ENCODE assay signal across 15 mouse cellular contexts in genomic region chr3:130888587-130888986, GRCm38 (mm10).
DNase-seq lines count a peak whose midpoint lies in the region; ATAC-seq and TF ChIP-seq lines count a peak whose summit lies in the region.
"Had no signal": no experiment of that assay in that cellular context is flagged by ENCODE, and none has a peak within 500 bp of the region (broad histone marks: within the 10 kb centered on the region; RNA-seq: fewer than 3 reads in every experiment).

No protein-coding gene starts in this region.

- H3K4me1 ChIP-seq in CH12.LX (ENCODE audit: control insufficient read depth in 1 of 2, insufficient read depth in 2 of 2), result peaks cover 2 to 3% of the 10 kb centered on the region in 2 experiments; a peak in 2 of 4 replicates
- H3K4me1 ChIP-seq in liver, embryonic 12.5 days, result no peaks in the 10 kb centered on the region
- H3K4me1 ChIP-seq: forebrain, embryonic 15.5 days; hindbrain, embryonic 13.5 days had no signal

- no peak for ATAC-seq in liver, embryonic 12.5 days
- ATAC-seq: forebrain, embryonic 15.5 days had no signal

- DNase-seq in layer of hippocampus, adult 2 months (ENCODE audit: low spot score in 2 of 2), result no peak
- no peak for DNase-seq in layer of hippocampus, postnatal 10 days (ENCODE audit: low spot score in 2 of 2)
- no peak for DNase-seq in CH12.LX (ENCODE audit: extremely low read depth)
- DNase-seq in thymus, postnatal 0 days (ENCODE audit: low spot score), result peak; percentile 48
- DNase-seq in adrenal gland, adult 8-10 months, result no peak
- DNase-seq: cerebellum, adult 11-12 months; cerebellum, adult 9-10 months; gastrocnemius, postnatal 36 days had no signal

- no peak overlapping the region for H3K9ac ChIP-seq in CH12.LX (ENCODE audit: insufficient read depth, low read depth)
- no peak overlapping the region for H3K9ac ChIP-seq in liver, embryonic 12.5 days
- H3K9ac ChIP-seq: embryonic facial prominence, embryonic 12.5 days; forebrain, embryonic 15.5 days; heart, embryonic 15.5 days; hindbrain, embryonic 13.5 days had no signal

- H3K9me3 ChIP-seq in CH12.LX (replicated peaks; ENCODE audit: low read length), result peaks cover 6% of the 10 kb centered on the region
- H3K9me3 ChIP-seq in liver, embryonic 12.5 days (replicated peaks), result no peaks in the 10 kb centered on the region
- H3K9me3 ChIP-seq: embryonic facial prominence, embryonic 12.5 days; forebrain, embryonic 15.5 days; heart, embryonic 10.5 days had no signal

- peak; percentile 36 for TF ChIP-seq RAD21 in CH12.LX (IDR thresholded peaks at IDR 0.05; ENCODE audit: low read depth, low read length)

- no peak overlapping the region for H3K27ac ChIP-seq in layer of hippocampus, adult 2 months
- H3K27ac ChIP-seq in CH12.LX (ENCODE audit: insufficient read depth, low read depth), result no peak overlapping the region
- H3K27ac ChIP-seq in liver, embryonic 12.5 days, result no peak overlapping the region
- H3K27ac ChIP-seq: embryonic facial prominence, embryonic 12.5 days; forebrain, embryonic 15.5 days; heart, embryonic 10.5 days; heart, embryonic 15.5 days; hindbrain, embryonic 13.5 days had no signal

- no peak for TF ChIP-seq POLR2A in CH12.LX (IDR thresholded peaks at IDR 0.05; ENCODE audit: low read depth, low read length)

- H3K4me2 ChIP-seq in CH12.LX (ENCODE audit: insufficient read depth, low read depth, poor library complexity, severe bottlenecking), result no peak overlapping the region
- H3K4me2 ChIP-seq in liver, embryonic 12.5 days, result no peak overlapping the region
- H3K4me2 ChIP-seq: embryonic facial prominence, embryonic 12.5 days; forebrain, embryonic 15.5 days; heart, embryonic 15.5 days; hindbrain, embryonic 13.5 days had no signal

- WGBS in liver, embryonic 12.5 days (ENCODE audit: insufficient replicate concordance), result 81% methylated on average over 1 of the region's 1 CpGs

- dilution Hi-C loops in CH12.LX (cut with MboI; ENCODE audit: extremely low pct_ligation_motif_present, extremely low pct_unique_long_range_greater_than_20kb, low sequenced_read_pairs), result no loop called here

- TF ChIP-seq EP300 in CH12.LX (IDR thresholded peaks at IDR 0.05; ENCODE audit: low read length), result no peak

- in situ Hi-C loops in CH12.LX (cut with MboI; ENCODE audit: low pct_ligation_motif_present, low pct_unique_long_range_greater_than_20kb, low sequenced_read_pairs), result no loop called here

- H3K27me3 ChIP-seq in CH12.LX (replicated peaks), result no peaks in the 10 kb centered on the region
- H3K27me3 ChIP-seq in liver, embryonic 12.5 days (replicated peaks), result no peaks in the 10 kb centered on the region
- H3K27me3 ChIP-seq: embryonic facial prominence, embryonic 12.5 days; forebrain, embryonic 15.5 days; heart, embryonic 15.5 days; hindbrain, embryonic 13.5 days had no signal

- H3K4me3 ChIP-seq in layer of hippocampus, adult 2 months, result no peak overlapping the region
- no peak overlapping the region for H3K4me3 ChIP-seq in CH12.LX (replicated peaks in 1 of 3; ENCODE audit: low read depth in 2 of 3, low read length in 2 of 3, poor library complexity in 1 of 3)
- H3K4me3 ChIP-seq in liver, embryonic 12.5 days, result no peak overlapping the region
- H3K4me3 ChIP-seq: embryonic facial prominence, embryonic 12.5 days; forebrain, embryonic 15.5 days; heart, embryonic 10.5 days; heart, embryonic 15.5 days; hindbrain, embryonic 13.5 days had no signal

- peak; percentile 27; the same call in 1 of the 2 replicates for TF ChIP-seq CTCF in layer of hippocampus, adult 2 months (conservative IDR thresholded peaks at IDR 0.05)
- peak in 1 of 2 experiments; percentile 39; a peak in 2 of 4 replicates for TF ChIP-seq CTCF in CH12.LX (conservative IDR thresholded peaks at IDR 0.05 in 1 of 2, IDR thresholded peaks at IDR 0.05 in 1 of 2; ENCODE audit: low read depth in 2 of 2, low read length in 2 of 2)

- H3K36me3 ChIP-seq in CH12.LX (replicated peaks in 1 of 2; ENCODE audit: control insufficient read depth in 1 of 2, insufficient read depth in 1 of 2, low read length in 1 of 2), result no peaks in the 10 kb centered on the region
- no peaks in the 10 kb centered on the region for H3K36me3 ChIP-seq in liver, embryonic 12.5 days
- H3K36me3 ChIP-seq: embryonic facial prominence, embryonic 12.5 days; forebrain, embryonic 15.5 days; G1E; heart, embryonic 10.5 days; heart, embryonic 15.5 days; hindbrain, embryonic 13.5 days had no signal

- H3K79me2 ChIP-seq in CH12.LX (replicated peaks; ENCODE audit: control insufficient read depth, extremely low read depth, insufficient read depth, poor library complexity, severe bottlenecking), result no peaks in the 10 kb centered on the region

TF ChIP-seq in CH12.LX, 34 proteins besides CTCF, POLR2A, EP300 and RAD21:
- TF ChIP-seq SMC3 (IDR thresholded peaks at IDR 0.05; ENCODE audit: low read depth, low read length), result peak; percentile 48
- no peak for TF ChIP-seq GABPA (IDR thresholded peaks at IDR 0.05; ENCODE audit: insufficient replicate concordance, low read depth, low read length)
TF ChIP-seq in CH12.LX: peak in this region for 1.
